Mouse (Mus musculus) cerebellum, adult 2 months (tissue): ENCODE data around the gene Rps3.

Source experiments
- CTCF ChIP-seq: fragments of 200-500 bp; IDR thresholded peaks from 2 replicates; pipeline ENCODE4 v1.5.1; 2011; ENCODE audit warnings: low read depth, mild to moderate bottlenecking, control low read depth, low read length, moderate library complexity, borderline replicate concordance; ENCODE audit not compliant: insufficient read depth
- POLR2A ChIP-seq: fragments of 200-500 bp; IDR thresholded peaks from 2 replicates; pipeline ENCODE4 v1.6.1; 2011; ENCODE audit warnings: low read length, control low read depth, borderline replicate concordance; ENCODE audit not compliant: insufficient read depth

- TF ChIP-seq POLR2A = no peak
- no peak for TF ChIP-seq CTCF
These were observed 24.7 kb downstream of the Rps3 start for GRCm38 (mm10) chr7:99458849-99459248.
